Mouse (Mus musculus) heart, adult 18-20 months (tissue): ENCODE results near the gene D430019H16Rik. TPM values are rescaled to one million over a fixed set of nuclear protein-coding genes. Genes with fewer than 3 reads are reported as not detected.

ENCODE experiments used
- DNase-seq, 2 experiments: peaks; one replicate each; pipeline ENCODE4 v3.0.0; 2021 to 2022; ENCODE audit warnings: mixed read lengths in 1 of 2
- long read RNA-seq, 2 experiments: library from polyadenylated mRNA; stranded (forward); transcript quantifications; one replicate each; pipeline ENCODE4 v2.0.0; 2021
- total RNA-seq, 2 experiments: library from RNA; stranded (reverse); gene quantifications; 2 replicates each; pipeline ENCODE4 v1.2.3; 2021

The D430019H16Rik gene
- under 1 TPM; 0.10 to 0.28 TPM for total RNA-seq
- long read RNA-seq, experiment 1 = 0 reads
- long read RNA-seq, experiment 2 = 0 reads

DNA sequence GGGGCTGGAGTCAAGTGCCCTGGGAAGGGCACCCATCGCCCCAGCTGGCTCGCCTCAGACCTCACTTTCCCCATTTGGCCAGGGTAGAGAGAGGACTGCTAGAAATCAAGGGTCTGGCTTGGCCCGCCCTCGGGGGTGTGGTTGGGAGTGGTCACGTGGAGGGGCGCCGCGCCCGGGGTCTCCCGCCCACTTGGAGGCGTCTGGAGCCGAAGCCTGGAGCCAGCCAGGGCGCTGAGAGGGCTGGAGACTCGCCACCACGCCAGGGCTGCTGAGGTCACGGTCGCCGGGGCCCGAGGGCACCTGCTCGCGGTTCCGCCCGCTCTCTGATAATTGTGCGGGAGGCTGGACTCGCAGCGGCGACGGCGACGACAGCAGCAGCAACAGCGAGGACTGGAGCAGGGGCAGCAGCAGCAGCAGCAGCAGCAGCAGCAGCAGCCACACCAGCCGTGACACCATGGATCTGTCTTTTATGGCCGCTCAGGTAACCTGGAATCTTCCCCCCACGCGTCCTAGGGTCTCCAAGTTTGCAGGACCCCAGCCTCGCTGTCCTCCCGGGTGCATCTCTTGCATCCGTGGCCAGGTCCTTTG lies at the start of gene D430019H16Rik:
TSS of gene D430019H16Rik (plus strand) at position 187 of the 588 bp plus-strand sequence.
- peak; percentile 52 to 65 for DNase-seq

DNA sequence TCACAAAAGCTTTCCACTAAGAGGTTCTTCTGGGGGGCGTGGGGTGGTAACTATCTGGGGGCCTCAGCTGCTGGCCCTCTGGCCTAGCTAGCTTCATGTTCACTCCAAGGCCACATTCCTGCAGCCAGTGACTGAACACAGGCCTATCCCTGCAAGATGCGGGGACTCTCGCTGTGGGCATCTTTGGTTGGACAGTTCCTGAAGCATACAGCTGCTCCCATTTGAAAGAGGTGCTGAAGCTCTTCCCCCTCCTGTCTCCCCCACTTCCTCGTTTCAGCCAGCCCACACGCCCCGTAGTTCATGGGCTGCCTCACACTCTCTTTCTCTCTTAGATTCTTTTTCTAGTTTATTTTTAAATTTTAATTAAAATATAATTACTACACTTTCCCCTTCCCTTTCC lies 47.6 kb upstream of the D430019H16Rik start:
- no peak for DNase-seq

DNA sequence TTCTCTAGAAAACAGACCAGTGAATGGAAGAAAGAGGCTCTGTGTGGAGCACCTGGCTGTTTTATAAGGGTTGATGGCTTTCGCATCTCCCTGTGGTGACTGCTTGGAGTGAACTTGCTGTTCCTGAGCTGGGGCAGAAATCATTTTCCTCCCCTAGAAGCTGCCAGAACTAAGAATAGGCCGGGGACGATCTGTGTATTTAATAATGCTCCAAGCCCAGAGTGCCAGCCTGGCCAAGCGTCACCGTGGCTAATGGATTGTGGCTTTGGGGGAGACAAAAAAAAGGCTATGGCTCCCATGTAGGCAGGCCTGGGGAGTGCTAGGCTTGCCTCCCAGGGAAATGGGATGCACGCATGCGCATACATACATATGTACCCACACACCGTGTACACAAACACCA lies 39.7 kb upstream of the D430019H16Rik start:
- DNase-seq = peak in 1 of 2 experiments; percentile 22

DNA sequence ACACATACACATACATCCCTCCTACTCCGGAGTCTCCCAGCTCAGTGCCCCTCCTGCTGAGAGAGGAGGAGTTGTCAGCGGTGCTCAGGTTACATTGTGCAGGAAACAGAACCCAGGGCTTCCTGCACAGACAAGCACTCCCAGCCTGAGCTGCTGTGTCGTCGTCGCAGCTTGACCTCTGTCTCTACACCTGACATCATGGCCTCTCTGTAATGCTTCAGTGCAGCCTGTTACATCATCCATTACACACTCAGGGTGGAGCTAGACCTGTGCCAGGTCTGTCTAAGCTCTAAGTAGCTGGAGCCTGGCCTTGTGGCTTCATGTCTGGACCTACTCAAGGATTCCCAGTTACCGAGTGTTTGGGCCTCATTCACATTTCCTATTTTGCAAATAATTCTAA lies 33.2 kb upstream of the D430019H16Rik start:
- DNase-seq = no peak

DNA sequence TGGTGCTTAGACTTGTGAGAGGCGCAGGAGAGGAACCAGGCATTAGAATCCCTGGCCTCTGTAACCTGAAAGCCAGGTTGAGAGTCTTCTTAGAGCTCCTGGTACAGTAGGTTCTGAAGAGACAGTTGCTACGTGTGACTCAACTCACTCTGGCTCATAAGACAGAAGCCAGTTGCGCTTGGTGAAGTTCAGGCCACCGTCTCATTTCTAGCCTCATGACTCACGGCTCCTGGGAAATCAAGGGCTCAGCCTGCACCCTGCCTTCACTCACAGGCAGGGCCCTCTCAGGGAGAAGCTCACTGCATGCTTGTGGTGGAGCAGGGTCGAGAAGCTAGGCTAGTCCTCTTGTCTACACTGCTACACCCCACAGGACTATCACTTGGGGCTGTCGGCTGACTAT lies 27.1 kb upstream of the D430019H16Rik start:
- DNase-seq = no peak

DNA sequence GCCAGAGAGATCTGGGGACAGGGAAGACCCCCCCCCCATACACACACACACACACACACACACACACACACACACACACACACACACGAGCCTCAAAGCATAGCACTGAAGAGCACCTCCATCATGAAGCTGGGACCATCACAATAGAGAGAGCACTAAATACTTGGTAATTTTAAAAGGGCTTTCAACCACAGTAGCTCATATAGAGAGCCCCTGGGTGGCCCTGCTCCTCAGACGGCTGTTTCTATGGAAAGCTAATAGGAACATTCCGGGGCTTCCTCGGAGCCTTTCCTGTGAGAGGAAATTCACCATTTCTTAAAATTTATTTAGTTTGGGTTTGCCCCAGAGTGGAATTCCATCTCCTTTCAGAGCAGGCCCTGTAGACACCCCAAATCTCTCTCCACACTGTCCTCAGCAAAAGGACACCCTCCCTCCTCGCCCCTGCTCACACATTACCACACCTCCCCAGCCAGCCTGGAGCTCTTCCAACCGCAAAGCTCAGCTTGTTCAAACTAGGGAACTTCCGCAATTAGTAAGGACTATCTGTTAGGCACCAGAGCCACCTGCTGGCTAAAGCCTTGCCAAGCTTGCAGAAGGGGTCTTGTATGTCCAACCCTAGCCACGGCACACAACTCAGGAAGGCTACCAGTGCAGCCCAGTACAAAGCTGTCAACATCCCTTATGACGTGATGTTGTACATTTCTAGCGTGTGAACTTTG lies 26.5 kb upstream of the D430019H16Rik start:
- peak; percentile 57 to 70 for DNase-seq

DNA sequence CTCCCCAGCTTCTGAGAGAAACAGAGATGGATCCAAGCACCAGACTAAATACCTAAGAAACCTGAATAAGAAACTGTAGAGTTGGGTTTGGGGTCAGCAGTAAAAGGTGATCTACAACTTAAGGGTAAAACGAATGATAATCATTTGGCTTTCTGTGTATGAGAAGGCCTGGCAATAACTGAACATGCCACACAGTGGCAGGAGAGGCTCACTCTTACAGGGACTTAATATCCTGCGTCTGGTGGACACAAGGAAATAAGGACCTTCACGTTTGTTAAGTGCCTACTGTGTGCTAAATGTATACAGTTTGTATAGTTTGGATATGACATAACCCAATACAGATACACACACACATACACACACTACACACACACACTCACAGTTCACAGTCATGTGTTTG lies 21.8 kb upstream of the D430019H16Rik start:
- DNase-seq = no peak

DNA sequence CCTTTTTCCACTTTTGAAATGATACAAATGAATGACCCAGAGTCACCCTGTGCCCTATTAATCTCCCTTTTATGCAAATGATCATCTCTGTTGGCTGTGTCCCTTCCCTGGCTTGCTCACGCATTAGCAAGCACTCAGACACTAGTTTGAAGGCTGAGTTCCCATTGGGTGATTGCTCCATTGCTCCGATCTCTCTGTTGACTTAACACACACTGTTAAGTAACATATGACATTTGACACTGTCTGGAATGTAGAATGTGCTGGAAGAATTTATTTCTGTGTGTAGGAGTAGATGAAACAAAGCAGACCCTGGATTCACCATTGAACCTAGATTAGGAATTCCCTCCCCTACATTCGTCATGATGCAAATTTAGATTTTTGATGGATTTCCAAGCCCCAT lies 20.8 kb upstream of the D430019H16Rik start:
- DNase-seq = no peak

DNA sequence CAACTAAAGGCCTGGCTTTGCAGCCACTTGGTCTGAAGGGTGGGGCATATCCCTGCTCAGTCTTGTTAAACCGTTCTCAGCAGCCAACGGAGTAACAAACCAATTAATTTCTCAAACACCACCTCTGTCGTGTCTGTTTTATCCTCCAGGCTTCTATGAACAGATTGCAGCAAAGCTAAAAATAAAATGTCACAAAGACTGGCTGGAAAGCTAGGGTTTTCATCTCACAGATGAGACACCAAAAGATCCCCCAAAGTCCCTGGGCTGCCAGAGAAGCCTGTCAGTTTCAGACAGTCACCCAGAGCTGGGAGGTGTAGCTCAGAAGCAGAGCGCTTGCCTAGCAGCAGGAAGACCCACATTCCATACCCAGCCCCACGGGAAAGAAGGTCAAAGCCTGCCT lies 15.4 kb upstream of the D430019H16Rik start:
- DNase-seq = no peak

DNA sequence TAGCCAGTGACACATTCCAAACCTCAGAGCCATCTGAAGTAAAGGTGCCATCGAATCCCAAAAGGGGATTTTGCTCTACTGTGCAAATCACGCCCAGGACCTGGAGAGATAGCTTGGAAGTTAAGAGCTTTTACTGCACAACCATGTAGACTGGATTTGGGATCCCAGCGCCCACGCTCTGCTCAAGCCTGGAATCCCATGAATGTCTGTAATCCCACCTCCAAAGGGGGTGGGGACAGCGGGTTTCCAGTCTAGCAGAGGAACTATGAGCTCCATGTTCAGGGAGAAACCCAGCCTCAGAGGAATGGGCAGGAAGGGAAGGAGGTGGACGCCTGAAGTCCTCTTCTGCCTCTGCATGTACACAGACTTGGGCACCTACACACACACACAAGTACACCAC lies 13.7 kb upstream of the D430019H16Rik start:
- DNase-seq = no peak

DNA sequence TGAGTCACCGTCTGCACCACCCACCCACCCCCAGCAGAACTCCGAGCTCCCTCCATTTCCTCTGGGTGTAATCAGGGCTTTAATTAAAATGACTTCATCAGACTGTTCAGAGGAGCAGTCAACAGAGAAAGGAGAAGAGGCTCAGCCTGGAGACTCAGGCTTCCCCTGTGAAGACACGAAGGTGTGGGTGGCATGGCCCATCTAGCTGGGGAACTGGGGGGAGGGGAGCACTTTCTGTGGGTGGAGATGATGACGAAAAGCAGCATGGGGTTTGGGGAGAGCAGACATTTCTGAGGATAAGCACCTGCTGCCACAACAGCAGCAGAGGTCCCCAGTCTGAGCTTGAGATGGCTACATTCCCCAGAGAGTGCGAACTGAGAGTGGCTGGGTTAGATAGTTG lies 10.1 kb upstream of the D430019H16Rik start:
- no peak for DNase-seq

DNA sequence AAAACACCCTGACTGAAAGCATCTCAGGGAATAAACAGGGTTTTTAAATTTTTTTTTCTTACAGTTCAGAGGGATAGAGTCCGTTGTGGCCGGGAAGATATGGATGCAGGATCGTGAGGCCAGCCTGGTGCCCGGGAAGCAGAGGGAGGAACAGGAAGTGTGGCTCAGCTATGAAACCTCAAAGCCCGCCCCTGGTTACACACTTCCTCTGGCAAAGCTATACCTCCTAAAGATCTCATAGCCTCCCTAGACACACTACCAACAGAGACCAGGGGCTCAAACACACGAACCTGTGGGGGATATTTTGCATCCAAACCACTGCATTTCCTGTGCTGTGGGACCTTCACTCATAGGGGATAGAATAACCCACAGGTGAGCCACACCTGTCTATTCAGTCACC lies 7.9 kb upstream of the D430019H16Rik start:
- no peak for DNase-seq

DNA sequence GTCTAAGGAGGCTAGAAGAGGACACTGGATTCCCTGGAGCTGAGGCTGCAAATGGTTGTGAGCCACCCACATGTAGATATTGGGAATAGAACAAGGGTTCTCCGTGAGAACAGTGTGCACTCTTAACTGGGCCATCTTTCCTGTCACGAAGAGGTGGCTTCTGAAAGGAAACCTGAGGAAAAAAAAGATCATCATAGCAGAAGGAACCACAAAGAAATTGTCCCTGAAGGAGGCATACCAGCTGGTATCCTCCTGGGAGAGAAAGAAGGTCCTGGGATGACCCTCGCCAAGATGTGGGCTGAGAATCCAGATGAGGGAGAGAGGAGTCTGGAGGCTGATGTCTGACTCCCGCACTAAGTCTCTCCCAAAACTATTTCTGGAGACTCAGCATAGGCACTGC lies 4.4 kb upstream of the D430019H16Rik start:
- DNase-seq = no peak

DNA sequence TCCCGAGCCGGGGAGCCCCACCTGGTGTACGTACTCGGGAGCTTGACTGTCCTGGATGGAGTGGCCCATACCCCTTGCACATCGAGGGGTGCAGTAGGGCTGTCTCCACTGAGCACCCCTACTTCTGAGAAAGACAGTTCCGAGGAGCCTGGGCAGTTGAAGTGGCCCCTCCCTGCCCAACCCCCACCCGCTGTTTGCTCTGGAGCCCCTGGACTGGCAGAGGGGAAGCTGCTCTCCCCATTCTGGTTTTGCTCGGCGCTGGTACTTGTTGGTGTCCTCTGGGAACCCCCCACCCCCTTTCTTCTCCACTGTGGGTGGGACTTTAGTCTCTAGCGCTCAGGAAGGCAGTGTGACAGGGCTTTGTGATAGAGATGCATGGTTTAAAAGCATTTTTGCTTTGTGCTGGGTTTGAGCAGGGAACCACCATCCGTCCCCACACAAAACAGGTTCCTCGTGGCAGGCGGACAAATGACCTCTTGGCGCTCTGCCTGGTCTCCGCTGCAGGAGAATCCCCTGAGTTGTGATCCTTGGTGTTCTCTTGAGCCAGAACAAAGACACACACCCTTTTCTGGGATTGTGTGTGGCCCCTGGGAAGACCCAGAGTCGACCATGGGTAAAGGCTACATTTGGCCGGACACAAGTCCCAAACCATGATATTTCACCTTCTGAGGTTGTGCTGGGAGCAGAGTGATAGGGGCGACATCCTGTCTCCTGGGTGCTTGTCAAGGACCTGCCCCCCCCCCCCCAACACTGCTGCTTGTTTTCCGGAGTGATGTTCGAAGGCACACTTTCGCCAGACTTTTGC lies 804 bp downstream of the D430019H16Rik start:
- no peak for DNase-seq

DNA sequence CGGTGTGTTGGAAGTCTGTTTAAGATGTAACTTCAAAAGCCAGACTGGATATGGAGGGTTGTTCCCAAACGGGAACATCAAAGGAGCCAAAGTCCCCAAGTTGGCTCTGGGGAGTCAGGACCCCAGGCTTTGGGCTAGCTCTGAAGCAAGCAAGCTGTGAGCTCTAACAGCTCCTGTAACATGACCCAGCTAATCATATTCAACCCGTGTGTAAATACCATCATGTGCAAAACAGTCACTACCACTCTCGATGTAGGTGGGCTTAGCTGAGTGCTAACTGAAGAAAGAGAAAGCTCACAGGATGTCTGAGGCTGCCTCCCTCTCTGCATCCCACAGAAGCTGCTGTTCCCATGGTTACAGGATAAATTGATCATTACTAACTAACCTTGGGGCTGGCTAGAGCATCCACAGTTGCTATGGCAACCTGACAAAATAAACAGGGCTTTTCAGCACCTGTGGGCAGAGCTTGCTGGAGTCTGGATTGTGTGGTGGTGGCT lies 1.5 kb downstream of the D430019H16Rik start:
- DNase-seq = no peak

DNA sequence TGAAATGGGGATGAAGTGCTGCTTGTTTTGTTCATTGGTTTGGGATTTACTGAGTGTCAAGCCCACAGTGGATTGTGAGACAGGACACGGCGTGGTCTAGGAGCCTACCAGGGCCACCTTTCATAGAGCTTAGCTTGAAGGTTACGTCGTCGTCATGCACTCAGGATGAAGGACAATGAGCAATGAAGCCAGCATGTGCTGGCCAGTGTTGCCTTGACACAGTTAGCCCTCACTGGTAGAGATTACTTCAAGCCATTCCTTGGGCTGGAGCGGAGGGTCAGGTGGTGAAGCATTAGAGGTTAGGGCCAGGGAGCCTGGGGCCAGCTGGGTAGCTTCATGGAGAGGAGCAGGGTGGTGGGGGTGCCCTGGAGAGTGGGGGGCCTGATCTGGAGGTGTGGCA lies 5.1 kb downstream of the D430019H16Rik start:
- DNase-seq = no peak

DNA sequence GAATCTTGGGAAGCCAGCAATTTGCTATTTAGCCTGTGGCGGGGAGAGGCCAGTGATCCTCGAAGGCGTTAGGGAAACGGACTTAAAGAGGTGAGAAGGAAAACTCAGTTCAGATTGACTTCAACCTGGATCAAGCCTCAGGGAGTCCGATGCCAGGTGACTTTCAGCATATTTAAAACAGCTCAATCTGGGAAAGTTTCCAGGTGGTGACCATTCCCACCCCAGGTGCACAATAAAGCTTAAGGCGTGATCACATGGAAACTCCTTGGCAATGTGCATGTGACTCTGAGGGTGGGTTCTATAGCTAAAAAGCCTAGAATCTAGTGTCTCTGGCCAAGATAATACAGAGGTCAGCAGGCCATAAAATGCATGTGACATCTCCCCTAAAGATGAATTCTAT lies 7.4 kb downstream of the D430019H16Rik start:
- DNase-seq = no peak

DNA sequence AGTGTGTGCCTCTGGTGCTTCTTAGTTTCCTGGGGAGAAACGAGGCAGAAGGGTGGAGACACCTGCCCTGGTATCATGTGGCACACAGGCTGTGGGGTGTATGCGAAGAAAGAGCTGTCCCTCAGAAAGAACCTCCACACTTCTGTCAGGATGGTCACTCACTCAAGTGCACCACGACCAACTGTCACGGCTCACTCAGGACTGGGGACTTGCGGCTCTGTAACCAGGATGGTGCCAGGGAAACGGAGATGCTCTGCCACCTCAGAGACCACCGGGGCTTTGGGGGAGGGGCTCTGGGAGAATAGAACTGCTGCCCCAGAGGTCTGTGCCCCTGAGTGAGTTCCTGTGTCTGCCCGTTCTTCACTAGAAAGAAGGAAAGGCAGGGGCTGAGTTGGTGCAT lies 15.4 kb downstream of the D430019H16Rik start:
- DNase-seq = no peak

DNA sequence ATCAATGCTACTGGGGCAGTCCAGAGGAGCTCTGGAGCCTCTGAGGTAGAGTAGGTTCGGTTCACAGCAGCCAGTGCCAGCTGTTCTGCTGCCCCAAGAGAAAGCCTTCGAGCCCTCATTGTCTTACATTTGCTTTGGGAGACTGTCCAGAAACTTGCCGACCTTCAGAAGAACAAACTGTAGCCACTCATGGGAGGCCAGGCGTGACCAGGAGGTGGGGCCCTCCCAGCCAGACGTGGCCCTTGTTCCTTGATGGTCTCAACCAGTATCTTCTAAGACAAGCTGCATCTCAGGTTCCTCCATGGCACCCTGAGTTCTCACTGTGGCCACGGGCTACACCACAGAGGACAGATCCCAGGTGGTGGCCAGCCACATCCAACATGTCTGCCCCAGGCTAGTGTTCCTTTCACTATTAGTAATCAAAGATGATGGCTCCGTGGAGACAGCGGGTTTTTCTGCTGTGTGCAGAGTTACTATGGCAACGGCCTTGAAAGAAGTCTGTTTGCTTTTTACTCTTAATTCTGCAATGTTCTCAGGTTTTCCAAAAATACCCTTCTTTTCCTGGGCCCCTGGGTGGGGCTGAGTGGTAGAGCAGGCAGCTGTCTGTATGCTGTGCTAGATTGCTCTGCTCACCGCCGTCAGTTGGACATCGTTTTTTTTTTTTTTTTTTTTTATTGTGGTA lies 21.7 kb downstream of the D430019H16Rik start:
- DNase-seq = no peak

DNA sequence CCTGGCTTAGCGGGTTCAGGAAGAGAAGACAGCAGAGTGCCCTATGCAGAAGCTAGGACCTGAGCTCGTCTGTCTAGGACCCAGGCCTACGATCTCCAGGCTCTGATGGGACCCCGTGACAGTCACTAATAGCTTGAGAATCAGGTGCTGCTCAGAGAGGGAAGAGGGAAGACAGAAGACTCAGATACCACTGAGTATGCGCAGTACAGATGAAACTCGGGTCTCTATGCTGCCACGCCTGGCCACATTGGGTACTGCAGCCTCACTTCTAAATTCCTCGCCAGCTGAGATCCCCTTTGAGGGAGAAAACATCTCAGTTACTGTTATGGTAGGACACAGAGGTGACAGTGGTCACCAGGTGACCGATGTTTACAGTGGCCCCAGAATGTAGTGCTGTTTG lies 22.8 kb downstream of the D430019H16Rik start:
- peak; percentile 25 to 75 for DNase-seq

DNA sequence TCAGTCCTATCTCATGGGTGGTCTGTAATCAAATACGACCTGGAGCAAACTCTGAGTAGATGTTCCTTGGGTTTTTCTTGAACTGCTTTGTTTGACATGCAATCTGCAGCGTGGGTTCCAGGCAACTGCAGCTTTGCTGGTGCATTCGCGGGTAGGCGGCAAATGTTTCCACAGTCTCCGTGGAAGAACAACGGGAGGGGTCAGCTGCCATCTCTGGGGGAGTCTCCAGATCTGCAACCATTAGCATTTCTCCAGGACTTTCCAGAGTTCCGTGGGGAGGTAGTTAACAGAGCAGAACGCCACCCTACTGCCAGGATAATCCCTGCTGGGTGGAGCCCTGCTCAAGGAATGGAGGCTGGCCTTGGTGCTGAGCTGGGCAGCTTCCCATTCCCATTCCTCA lies 23.3 kb downstream of the D430019H16Rik start:
- DNase-seq = no peak

DNA sequence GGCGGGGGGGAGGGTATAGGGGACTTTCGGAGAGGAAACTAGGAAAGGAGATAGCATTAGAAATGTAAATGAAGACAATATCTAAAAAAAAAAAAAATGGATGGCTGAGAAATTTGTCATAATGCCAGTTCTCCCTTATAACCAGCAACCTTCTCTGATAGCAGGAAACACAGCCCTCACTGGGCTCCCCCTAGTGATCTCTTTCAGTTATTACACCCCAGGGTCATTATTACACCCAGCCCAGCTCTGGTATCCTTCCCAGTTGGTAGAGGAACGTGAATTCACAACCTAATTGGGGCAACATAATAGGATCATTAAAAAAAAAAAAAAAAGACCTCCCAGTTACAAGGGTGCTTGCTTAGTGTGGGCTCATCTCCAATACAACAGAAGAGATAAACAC lies 29.8 kb downstream of the D430019H16Rik start:
- peak in 1 of 2 experiments; percentile 23 for DNase-seq
